Comparison of ENCODE assay signal across 15 mouse cellular contexts in the genomic region with DNA sequence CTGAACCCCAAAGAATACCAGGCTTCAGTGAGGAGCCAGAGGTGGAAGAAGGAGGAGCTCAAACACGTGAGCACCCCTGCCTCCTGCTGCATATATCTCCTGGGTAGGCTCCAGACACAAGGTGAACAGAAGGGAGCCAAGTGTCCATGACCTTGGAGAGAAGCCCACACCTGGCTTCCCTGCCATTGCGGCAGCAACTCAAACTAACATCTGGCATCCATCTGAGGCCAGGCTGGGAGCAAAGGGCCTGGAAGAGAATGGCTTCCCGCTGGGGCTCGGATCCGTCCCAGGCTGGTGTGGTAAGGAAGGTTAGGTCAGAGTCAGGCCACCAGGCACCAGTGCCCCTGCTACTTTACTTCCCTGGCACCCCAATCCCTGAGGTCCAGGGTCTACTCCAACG. TPM values are rescaled to one million over a fixed set of nuclear protein-coding genes. Genes with fewer than 3 reads are reported as not detected.
DNase-seq lines count a peak whose midpoint lies in the region; ATAC-seq and TF ChIP-seq lines count a peak whose summit lies in the region.
"Had no signal": no experiment of that assay in that cellular context is flagged by ENCODE, and none has a peak within 500 bp of the region (broad histone marks: within the 10 kb centered on the region; RNA-seq: fewer than 3 reads in every experiment).

No protein-coding gene starts in this region.

- peaks cover 48% of the 10 kb centered on the region for H3K4me1 ChIP-seq in heart, embryonic 10.5 days
- peaks cover 56% of the 10 kb centered on the region for H3K4me1 ChIP-seq in liver, adult 2 months (ENCODE audit: control insufficient read depth, insufficient read depth, low read length)
- peaks cover 14% of the 10 kb centered on the region for H3K4me1 ChIP-seq in liver, embryonic 11.5 days (replicated peaks; ENCODE audit: control insufficient read depth, insufficient read depth, low read length)
- H3K4me1 ChIP-seq in embryonic facial prominence, embryonic 11.5 days (ENCODE audit: control insufficient read depth, insufficient read depth, low read length): peaks cover 17% of the 10 kb centered on the region

- H3K9ac ChIP-seq in liver, adult 2 months (ENCODE audit: low read depth, low read length): peak overlapping the region; percentile 29; the same call in 1 of the 2 replicates
- no peak overlapping the region for H3K9ac ChIP-seq in liver, embryonic 11.5 days (ENCODE audit: low read depth, low read length)
- H3K9ac ChIP-seq in embryonic facial prominence, embryonic 11.5 days (replicated peaks; ENCODE audit: low read length): no peak overlapping the region

- no peak for TF ChIP-seq POLR2A in liver, adult 2 months (IDR thresholded peaks at IDR 0.05; ENCODE audit: extremely low read depth, insufficient read depth, low read length)

- no peaks in the 10 kb centered on the region for H3K9me3 ChIP-seq in heart, embryonic 10.5 days
- H3K9me3 ChIP-seq in liver, embryonic 11.5 days (ENCODE audit: control insufficient read depth, low read length): no peaks in the 10 kb centered on the region
- no peaks in the 10 kb centered on the region for H3K9me3 ChIP-seq in embryonic facial prominence, embryonic 11.5 days (replicated peaks; ENCODE audit: control insufficient read depth, low read length)

- peaks cover 50% of the 10 kb centered on the region for H3K36me3 ChIP-seq in heart, embryonic 10.5 days
- H3K36me3 ChIP-seq in liver, adult 2 months (ENCODE audit: control insufficient read depth, insufficient read depth, low read length): peaks cover 7% of the 10 kb centered on the region; the same call in 1 of the 2 replicates
- H3K36me3 ChIP-seq in liver, embryonic 11.5 days (ENCODE audit: control insufficient read depth, insufficient read depth, low read length): peaks cover 29% of the 10 kb centered on the region
- peaks cover 19% of the 10 kb centered on the region for H3K36me3 ChIP-seq in embryonic facial prominence, embryonic 11.5 days (replicated peaks; ENCODE audit: control insufficient read depth, insufficient read depth, low read depth, low read length)

- ATAC-seq in liver, embryonic 11.5 days (replicated peaks; ENCODE audit: low FRiP score): no peak
- ATAC-seq in embryonic facial prominence, embryonic 11.5 days (replicated peaks; ENCODE audit: insufficient number of reproducible peaks, low FRiP score, low TSS enrichment, low read depth): no peak
- ATAC-seq in granulocyte monocyte progenitor cell, adult 5-6 weeks (replicated peaks; ENCODE audit: poor library complexity, severe bottlenecking): no peak

- H3K79me2 ChIP-seq in liver, adult 2 months (ENCODE audit: control insufficient read depth, insufficient read depth, low read length): peaks cover 24% of the 10 kb centered on the region

- no peak overlapping the region for H3K4me2 ChIP-seq in liver, embryonic 11.5 days
- no peak overlapping the region for H3K4me2 ChIP-seq in embryonic facial prominence, embryonic 11.5 days (ENCODE audit: low read depth, low read length)

- 82% methylated on average over 6 of the region's 6 CpGs for WGBS in heart, embryonic 10.5 days
- 28% methylated on average over 6 of the region's 6 CpGs for WGBS in liver, adult 2 months
- WGBS in liver, embryonic 11.5 days: 82% methylated on average over 6 of the region's 6 CpGs
- 32% methylated on average over 6 of the region's 6 CpGs for WGBS in embryonic facial prominence, embryonic 11.5 days

- TF ChIP-seq CTCF in liver, adult 2 months (IDR thresholded peaks at IDR 0.05; ENCODE audit: low read depth, low read length): no peak

- H3K27ac ChIP-seq in heart, embryonic 10.5 days: no peak overlapping the region
- peak overlapping the region; percentile 73 for H3K27ac ChIP-seq in liver, adult 2 months (replicated peaks; ENCODE audit: insufficient read depth, low read depth, low read length)
- no peak overlapping the region for H3K27ac ChIP-seq in liver, embryonic 11.5 days (ENCODE audit: low read depth, low read length)
- H3K27ac ChIP-seq in embryonic facial prominence, embryonic 11.5 days (replicated peaks; ENCODE audit: low read depth, low read length): no peak overlapping the region

- no peaks in the 10 kb centered on the region for H3K27me3 ChIP-seq in heart, embryonic 10.5 days (ENCODE audit: insufficient read depth, poor library complexity, severe bottlenecking)
- H3K27me3 ChIP-seq in liver, adult 2 months (ENCODE audit: control insufficient read depth, insufficient read depth, low read length): no peaks in the 10 kb centered on the region
- no peaks in the 10 kb centered on the region for H3K27me3 ChIP-seq in liver, embryonic 11.5 days (replicated peaks; ENCODE audit: control insufficient read depth, insufficient read depth, low read length)
- no peaks in the 10 kb centered on the region for H3K27me3 ChIP-seq in embryonic facial prominence, embryonic 11.5 days (ENCODE audit: control insufficient read depth, insufficient read depth, low read length)

- no peak overlapping the region for H3K4me3 ChIP-seq in heart, embryonic 10.5 days
- no peak overlapping the region for H3K4me3 ChIP-seq in liver, adult 2 months (ENCODE audit: insufficient read depth, low read depth, low read length)
- H3K4me3 ChIP-seq in liver, embryonic 11.5 days (ENCODE audit: low read depth, low read length): no peak overlapping the region
- H3K4me3 ChIP-seq in embryonic facial prominence, embryonic 11.5 days (ENCODE audit: low read depth, low read length): no peak overlapping the region

- peak; percentile 89 for DNase-seq in heart, adult 11 months
- no peak for DNase-seq in heart, embryonic 10.5 days (ENCODE audit: low spot score)
- DNase-seq in liver, adult 2 months (ENCODE audit: extremely low read depth, low read depth, low spot score): peak; percentile 93
- no peak for DNase-seq in liver, embryonic 11.5 days (ENCODE audit: low spot score)
- DNase-seq in embryonic facial prominence, embryonic 11.5 days (ENCODE audit: low spot score): peak; percentile 60
- DNase-seq in mesoderm, embryonic 11.5 days (ENCODE audit: low read depth, low spot score): peak; percentile 63
- DNase-seq in frontal cortex, postnatal 25 days (ENCODE audit: low spot score in 2 of 2): no peak
- DNase-seq: cerebellum, adult 2 months; heart, postnatal 4 days; lung, postnatal 36 days; spleen, adult 18-20 months; thymus, postnatal 25 days had no signal

RNA-seq across cellular contexts. Expression of a gene that starts 18.2 kb away (rescaled TPM):
- 0.15 and 0.34 TPM in 2 replicates for polyA plus RNA-seq in heart, embryonic 10.5 days (2016; fragmentation: Nextera tagmentation; extraction: Ambion mirVana)
- total RNA-seq in liver, adult 2 months (2014; rRNA removed): 6.0 and 9.9 TPM in 2 replicates
- polyA plus RNA-seq in liver, adult 2 months (2012; rRNA removed): 2.9 and 3.0 TPM in 2 replicates
- 0.18 and 0.29 TPM in 2 replicates for polyA plus RNA-seq in liver, embryonic 11.5 days (2014; fragmentation: Nextera tagmentation; extraction: Ambion mirVana)
- polyA plus RNA-seq in embryonic facial prominence, embryonic 11.5 days (2014; fragmentation: Nextera tagmentation; extraction: Ambion mirVana): 0.31 TPM in 1 of 2 replicates, not detected in the other
- total RNA-seq in granulocyte monocyte progenitor cell, adult 5-6 weeks (2014; fragmentation: Nextera tagmentation): not detected in 2 replicates
- not detected in 2 replicates for total RNA-seq in granulocyte monocyte progenitor cell, adult 5-6 weeks (2017)
- total RNA-seq: gastrocnemius, postnatal 4 days; heart, postnatal 4 days; left cerebral cortex, postnatal 10 days had no signal

RNA-seq across cellular contexts. Expression of a gene that starts 23.7 kb away (rescaled TPM):
- polyA plus RNA-seq in heart, embryonic 10.5 days (2016; fragmentation: Nextera tagmentation; extraction: Ambion mirVana): 30.4 and 45.4 TPM in 2 replicates
- total RNA-seq in liver, adult 2 months (2014; rRNA removed): 25.2 and 36.7 TPM in 2 replicates
- 32.7 and 32.9 TPM in 2 replicates for polyA plus RNA-seq in liver, adult 2 months (2012; rRNA removed)
- 26.0 and 29.5 TPM in 2 replicates for polyA plus RNA-seq in liver, embryonic 11.5 days (2014; fragmentation: Nextera tagmentation; extraction: Ambion mirVana)
- polyA plus RNA-seq in embryonic facial prominence, embryonic 11.5 days (2014; fragmentation: Nextera tagmentation; extraction: Ambion mirVana): 59.1 and 63.7 TPM in 2 replicates
- total RNA-seq in granulocyte monocyte progenitor cell, adult 5-6 weeks (2014; fragmentation: Nextera tagmentation): 13.9 and 15.5 TPM in 2 replicates
- 14.8 and 21.5 TPM in 2 replicates for total RNA-seq in granulocyte monocyte progenitor cell, adult 5-6 weeks (2017)

RNA-seq across cellular contexts. Expression of a gene that starts 43.8 kb away (rescaled TPM):
- polyA plus RNA-seq in heart, embryonic 10.5 days (2016; fragmentation: Nextera tagmentation; extraction: Ambion mirVana): 21.8 and 26.3 TPM in 2 replicates
- 4.1 and 5.0 TPM in 2 replicates for total RNA-seq in liver, adult 2 months (2014; rRNA removed)
- 3.3 and 4.5 TPM in 2 replicates for polyA plus RNA-seq in liver, adult 2 months (2012; rRNA removed)
- 22.4 and 22.9 TPM in 2 replicates for polyA plus RNA-seq in liver, embryonic 11.5 days (2014; fragmentation: Nextera tagmentation; extraction: Ambion mirVana)
- polyA plus RNA-seq in embryonic facial prominence, embryonic 11.5 days (2014; fragmentation: Nextera tagmentation; extraction: Ambion mirVana): 24.8 and 26.5 TPM in 2 replicates
- total RNA-seq in granulocyte monocyte progenitor cell, adult 5-6 weeks (2014; fragmentation: Nextera tagmentation): 10.4 and 28.3 TPM in 2 replicates
- total RNA-seq in granulocyte monocyte progenitor cell, adult 5-6 weeks (2017): 6.4 and 19.0 TPM in 2 replicates

RNA-seq across cellular contexts. Expression of a gene that starts 44.0 kb away (rescaled TPM):
- 56.2 and 60.7 TPM in 2 replicates for polyA plus RNA-seq in heart, embryonic 10.5 days (2016; fragmentation: Nextera tagmentation; extraction: Ambion mirVana)
- 4.5 and 5.6 TPM in 2 replicates for total RNA-seq in liver, adult 2 months (2014; rRNA removed)
- 15.2 and 16.4 TPM in 2 replicates for polyA plus RNA-seq in liver, adult 2 months (2012; rRNA removed)
- 58.7 and 62.3 TPM in 2 replicates for polyA plus RNA-seq in liver, embryonic 11.5 days (2014; fragmentation: Nextera tagmentation; extraction: Ambion mirVana)
- polyA plus RNA-seq in embryonic facial prominence, embryonic 11.5 days (2014; fragmentation: Nextera tagmentation; extraction: Ambion mirVana): 51.2 and 52.0 TPM in 2 replicates
- 14.4 and 15.6 TPM in 2 replicates for total RNA-seq in granulocyte monocyte progenitor cell, adult 5-6 weeks (2014; fragmentation: Nextera tagmentation)
- total RNA-seq in granulocyte monocyte progenitor cell, adult 5-6 weeks (2017): 17.6 and 25.0 TPM in 2 replicates

Comparison
In these comparisons a context has a peak if more than half of its experiments do, and no peak if none do; other contexts are left out.
1. DNase-seq: peak in heart, adult 11 months (single experiment), liver, adult 2 months (single experiment), embryonic facial prominence, embryonic 11.5 days (single experiment) and mesoderm, embryonic 11.5 days (single experiment); none in heart, embryonic 10.5 days (single experiment), liver, embryonic 11.5 days (single experiment) and frontal cortex, postnatal 25 days (0 of 2).